Mouse (Mus musculus): Measurements from ENCODE around the gene Epha4.

Gene Epha4

DNA sequence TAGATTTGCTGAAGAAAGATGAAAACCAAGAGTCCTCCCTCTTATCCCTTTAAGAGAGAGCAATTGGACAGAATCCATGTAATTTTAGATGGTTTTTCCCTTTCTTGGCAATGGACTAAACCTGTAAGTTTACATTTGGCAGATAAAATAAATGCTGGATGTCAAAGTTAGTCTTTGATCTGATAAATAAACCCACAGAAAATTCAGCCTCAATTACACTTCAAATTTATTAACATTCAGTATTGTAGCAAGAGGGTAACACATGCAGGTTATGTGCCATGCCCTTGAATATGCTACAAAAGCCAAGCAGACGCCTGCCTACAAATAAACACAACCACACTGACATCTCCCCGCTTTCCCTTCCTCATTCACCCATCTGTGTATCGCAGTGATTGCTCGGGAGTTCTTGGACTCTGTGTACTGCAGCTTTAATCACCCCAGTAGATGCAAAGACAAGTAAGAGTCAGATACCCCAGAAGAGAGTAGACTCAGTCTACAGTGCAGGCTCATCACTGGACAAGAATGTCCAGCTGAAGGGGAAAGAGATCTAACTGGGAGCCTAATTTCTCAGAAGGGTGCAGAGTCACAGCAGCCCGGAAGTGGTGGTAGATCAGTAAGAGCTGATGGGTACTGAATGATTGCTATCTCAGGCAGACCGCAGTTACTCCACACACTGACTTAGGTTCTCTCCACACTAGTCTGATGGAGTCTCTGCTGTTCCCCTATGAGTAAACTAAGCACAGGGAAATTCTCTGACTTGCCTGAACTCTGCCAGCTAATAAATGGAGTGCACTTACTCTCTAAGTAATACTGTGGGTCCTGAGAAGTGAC is 29.9 kb downstream of the Epha4 start:
- no peak for DNase-seq (ENCODE audit: low spot score)

DNA sequence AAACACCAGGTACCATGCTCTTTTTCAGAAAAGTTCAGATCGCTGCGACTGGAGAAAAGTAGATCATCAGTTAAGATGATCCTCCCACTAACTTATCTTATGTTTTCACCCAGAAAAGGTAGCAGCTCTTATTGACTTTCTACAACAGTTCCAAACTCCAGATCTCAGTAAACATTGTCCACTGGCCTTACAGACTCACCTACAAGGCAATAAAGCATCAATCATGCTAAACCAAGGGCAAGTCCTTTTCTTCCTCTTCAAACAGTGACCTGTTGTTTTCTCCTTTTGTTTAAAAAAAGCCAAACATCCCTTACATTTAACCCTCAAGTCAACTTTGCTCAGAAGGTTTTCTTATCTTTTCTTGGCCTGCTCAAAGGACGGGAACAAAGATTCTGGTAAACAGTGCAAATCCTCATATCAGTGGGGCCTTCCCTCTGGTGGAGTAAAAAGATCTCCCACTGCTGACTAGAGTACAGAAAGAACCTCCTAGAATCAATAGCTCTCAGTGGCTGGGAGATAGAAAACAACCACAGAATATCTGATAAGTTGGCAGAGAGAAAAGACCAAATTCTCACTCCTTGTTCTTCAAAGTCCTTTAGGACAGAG is 39.0 kb downstream of the Epha4 start:
- no peak for DNase-seq (ENCODE audit: low spot score)

DNA sequence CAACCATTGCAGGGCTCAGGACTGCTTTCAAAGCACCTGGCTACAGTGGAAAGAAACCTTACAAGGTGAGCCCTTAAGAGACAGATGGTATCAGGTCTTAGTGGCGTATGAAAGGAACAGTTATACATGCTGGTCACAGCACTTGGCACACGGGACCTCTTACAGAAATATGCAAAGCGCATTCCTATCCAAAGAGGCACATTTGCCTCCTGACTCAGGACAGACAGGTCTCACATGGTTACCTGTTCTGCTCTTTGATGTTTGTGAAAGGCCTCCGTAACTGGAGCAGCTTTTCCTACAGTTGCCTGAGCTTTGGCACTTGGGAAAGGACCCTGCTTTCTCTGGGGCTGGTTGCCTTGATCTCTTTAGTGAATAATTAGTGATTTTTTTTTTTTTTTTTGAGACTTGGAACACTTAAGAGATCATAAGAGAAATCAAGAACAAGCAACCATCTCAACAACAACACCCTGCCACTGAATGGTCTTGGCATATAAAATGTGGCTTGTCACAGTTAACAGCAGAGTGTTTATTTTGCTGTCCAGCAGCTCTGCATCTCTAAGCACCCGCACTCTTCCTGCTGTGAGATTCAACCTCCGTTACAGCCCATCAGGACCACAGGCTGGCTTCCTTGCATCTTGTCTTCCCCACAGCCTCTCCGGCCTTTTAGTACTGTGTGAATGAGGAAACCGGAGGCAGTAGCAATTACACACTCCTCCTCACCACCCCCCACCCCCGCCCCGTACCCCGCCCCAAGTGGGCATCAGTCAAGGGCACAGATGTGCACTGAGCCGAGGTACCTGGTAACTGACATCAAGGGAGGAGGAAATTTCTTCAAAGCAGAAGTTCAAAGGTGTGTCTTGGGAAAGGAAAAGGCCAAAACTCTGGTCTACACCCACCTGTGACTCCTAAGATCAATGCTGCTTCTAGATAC is 41.2 kb downstream of the Epha4 start:
- DNase-seq (ENCODE audit: low spot score) = no peak

DNA sequence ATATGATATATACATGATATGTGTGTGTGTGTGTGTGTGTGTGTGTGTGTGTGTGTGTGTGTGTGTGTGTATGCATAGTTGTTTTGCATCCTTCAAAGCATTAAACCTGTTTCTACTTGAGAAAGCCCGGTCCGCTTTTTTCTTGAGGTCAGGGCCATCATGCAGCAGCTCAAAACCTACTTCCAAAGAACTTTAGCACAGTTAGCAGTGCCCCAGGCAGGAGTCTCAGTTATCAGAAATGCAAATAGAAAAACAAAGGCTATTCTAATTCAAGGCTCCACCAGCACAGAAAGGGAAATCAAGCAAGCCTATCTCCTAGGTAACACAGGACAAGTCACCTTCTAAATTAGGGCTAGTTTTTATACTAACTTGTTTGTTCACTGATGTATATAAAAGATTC is 42.3 kb downstream of the Epha4 start:
- DNase-seq (ENCODE audit: low spot score) = no peak

DNA sequence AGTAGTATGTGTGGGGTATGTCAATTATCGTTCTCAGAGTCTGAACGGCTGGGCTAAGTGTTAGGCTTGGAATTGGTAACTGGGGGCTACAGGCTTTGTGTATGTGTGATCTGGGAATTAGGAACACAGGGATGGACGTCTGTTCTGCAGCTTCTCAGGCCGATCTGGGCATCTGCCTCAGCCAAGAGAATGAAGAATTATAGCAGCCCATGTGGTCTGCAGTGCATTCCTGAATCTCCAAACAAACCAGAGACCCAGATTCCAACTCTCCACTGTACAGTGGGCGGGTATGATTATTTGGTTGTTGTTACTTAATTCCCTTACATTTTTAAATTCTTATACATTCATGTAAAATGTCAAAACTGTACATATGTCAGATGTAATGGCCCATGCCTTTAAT is 43.4 kb downstream of the Epha4 start:
- no peak for DNase-seq (ENCODE audit: low spot score)

DNA sequence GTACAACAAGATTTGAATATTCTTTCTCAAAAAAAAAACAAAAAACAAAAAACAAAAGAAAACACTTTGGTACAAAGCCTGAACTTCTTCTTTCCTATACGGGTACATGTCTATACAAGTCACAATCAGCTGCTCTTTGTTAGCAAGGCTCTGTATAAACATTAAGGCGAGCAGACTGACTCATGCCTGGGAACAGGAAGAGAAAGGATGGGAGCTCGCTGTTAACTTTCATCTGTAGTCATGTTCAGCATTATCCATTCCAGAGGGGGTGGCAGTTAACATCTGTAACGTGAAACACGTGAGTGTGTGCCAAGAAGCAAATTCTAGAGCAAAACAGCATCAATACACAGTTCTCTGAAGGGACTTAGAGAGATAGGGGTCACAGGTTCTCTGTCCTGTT is 43.9 kb downstream of the Epha4 start:
- DNase-seq (ENCODE audit: low spot score) = no peak

DNA sequence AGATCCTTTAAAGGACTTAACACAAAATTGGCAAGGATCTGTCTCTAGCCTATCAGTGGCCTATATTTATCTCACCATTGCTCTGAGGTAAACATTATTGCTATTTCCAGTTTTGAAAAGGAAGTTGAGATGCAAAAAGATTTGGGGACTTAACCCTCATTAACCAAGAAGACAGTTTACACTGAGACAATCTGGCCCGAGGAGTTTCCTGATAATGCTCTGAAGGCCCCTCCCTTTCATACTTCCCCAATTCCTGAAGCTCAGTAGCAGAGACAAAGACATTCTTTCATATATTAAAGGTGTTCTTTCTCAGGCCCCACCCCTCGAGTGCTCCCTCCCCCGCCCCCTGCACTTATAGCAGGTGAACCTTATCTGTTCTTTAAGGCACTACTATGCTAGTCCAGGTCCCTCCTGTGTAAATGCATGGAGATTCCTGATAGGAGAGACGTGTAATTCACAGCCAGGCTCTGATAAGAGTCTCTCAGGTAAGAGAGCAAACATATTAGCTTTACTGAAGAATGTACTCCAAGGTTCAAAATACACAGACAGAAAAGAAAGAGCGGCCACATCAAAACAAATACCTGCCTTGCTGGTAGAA is 46.1 kb downstream of the Epha4 start:
- DNase-seq (ENCODE audit: low spot score) = no peak

DNA sequence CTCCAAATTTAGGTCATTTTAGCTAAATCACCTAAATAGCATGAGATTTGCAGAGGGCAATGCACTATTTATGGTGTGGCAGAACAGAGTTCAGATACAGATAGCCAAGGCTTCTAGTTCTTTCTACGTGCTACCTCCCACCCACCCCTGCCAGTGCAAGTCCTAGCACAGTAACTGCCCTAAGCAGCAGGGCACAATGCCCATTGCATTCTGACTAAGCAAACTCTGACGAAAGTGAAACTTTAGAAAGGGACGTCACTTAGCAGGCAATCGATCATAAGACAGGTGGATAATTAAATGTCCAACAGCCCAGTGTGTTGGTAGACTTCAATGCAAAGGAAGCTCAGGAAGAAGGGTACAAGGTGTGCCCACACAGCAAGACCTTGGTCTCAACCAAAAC is 49.4 kb downstream of the Epha4 start:
- DNase-seq (ENCODE audit: low spot score) = no peak

DNA sequence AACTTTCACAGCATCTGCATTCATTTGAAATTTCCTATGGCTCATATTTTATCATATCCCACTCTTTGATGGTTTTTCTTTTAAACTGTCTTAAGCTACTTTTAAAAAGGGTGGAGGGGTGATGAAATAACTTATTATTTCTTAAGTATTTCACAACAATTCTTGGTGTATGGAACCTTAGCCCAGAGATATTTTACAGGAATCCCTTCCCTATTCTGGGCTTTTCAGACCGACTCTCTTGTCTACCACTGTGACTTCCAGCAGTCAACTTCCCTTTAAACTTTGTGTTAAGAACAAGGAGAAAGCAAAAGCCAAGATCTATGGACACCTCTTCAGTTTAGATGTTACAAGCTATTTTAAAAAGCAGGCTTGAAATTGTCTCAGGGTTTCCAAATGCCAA is 50.8 kb downstream of the Epha4 start:
- no peak for DNase-seq (ENCODE audit: low spot score)

DNA sequence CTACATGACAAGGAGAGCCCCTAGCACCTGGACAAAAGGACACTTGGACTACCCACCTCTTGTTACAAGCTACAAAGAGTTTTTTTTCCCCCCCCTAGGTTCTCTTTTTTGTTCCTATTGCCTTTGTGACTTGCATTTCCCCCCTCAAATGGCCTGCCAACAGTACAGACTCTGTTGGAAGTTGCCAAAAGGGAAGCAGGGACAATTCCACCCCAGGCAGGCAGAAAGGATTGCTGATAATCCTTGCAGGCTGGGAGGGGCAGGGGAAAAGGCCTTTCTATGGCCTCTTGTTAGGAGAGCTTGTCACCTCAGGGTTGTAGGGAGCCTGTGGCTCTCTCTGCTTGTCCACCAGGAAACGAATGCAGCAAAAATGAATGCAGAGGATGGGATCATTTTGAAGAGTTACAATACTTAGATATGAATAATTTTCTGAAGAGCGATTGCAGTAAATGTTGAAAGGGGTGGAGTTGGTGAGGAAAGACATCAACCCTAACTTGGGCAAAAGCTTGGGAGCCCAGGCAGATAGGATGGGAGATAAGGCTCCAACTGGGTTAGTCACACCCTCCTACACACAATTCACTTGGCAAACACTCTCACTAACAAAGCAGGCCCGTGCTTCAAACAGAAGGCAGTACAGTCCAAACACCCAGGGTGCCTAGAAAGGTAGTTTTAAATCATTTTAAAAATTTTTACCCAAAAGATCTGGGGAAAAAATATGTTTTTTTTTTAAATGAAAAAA is 52.8 kb downstream of the Epha4 start:
- peak; percentile 61 for DNase-seq (ENCODE audit: low spot score)

DNA sequence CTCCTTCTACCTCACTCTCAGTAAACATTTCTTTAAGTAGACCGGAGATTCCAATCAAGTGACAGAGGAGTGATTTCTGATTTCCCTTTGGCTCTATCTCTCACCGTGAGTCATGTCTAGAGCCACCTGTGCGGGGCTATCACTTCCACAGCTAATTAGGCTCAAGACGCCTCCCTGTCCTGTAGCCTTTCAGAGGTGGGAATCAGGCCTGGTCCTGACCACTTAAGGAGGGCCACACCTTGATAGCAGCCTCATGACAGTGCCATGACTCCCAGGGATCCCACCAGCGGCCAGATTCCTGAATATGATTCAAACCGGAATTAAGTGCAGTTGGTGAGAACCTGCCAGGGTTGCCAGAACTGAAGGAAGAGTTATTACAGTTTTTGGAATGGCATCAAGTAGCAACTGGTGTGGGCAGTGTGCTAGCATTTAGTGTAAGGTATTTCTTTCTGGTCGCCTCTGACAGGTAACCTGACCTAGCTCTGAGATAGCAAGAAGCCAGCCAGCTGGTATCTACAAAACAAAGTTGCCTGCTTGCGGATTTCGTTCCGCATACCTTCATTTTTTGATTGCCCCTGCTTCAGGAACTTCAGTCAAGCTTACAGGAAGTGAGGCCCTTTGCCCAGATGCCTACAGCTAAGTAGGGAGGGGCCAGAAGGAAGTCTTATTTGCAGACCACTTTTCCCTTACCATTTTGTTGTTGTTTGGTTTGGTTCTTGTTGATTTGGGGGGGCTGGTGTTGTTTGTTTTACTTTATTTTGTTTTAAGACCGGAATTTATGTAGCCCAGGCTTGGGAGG is 53.9 kb downstream of the Epha4 start:
- no peak for DNase-seq (ENCODE audit: low spot score)

DNA sequence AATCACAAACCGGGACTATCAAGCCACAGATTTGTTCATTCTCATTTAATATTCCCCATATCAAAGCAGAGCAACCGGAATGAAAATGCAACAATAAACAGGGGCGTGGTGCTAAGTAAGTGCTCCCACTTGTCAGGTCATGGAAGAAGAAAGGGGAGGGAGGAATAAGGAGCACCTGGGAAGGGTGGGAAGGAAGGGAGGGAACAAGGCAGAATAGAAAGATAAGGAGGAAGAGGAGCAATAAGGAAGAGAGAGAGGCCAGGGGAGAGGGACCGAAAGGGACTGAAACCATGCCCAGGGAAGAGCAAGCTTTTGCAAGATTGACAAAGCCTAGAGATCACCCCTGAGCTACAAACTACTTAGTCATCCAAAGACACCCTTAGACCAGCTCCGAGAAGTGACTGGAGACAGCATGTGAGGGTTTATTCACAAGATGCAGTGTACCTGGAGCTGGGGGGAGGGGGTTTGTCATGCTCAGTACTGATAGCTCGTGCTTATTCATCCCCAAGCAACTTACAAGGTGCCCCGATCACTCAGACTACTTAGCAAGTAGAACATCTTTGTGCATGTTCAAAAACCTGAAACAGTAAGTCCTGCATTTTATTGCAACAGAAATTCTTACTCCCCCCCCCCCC is 56.0 kb downstream of the Epha4 start:
- DNase-seq (ENCODE audit: low spot score) = no peak

DNA sequence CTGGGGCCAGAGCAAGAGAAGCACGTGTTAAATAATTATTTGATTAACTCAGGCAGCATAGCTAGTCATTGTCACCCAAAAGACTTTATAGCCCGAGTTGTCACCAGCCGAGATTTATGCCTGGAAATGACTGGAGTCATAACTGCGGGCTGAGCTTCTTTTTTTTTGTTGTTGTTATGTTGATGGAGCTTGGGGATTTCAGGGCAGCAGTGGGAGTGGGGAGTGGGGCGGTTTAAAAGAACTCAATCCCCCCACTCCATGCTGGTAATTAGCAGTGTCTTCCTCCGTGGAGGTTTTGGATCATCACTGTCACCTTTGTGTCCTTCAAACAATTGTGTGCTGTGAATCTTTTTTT is 57.5 kb downstream of the Epha4 start:
- no peak for DNase-seq (ENCODE audit: low spot score)

DNA sequence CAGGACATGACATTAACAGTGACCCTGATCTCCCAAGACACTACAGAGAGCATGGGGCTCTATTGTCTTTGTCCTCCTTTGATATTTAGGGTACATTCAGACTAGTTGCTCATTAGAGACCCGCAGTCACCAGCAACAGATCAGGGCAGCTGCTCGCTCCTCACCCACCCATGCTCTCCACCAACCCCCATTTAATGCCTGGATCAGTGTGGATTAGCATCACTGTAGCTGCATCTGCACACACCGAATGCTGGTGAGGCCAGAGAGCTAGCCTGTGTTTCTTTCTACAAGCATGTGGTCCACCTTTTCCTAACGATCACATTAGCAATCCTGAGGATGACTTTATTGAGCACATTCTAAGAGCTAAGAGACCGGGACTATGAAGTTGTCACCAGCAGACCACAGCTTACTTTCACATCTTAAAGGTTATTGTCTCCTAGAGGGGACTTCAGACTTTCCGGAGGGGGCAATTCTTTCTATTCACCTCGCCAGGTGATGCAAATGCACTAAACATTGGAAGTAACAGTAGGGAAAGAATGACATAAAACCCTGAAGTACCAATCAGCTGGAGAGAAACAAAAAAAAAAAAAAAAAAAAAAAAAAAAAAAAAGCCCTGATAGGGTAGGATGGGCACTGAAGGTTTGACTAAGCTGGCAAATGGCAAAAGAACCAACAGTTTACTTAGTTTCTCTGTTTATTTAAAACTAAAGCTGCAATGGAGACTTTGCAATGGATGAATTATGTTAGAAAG is 58.0 kb downstream of the Epha4 start:
- DNase-seq (ENCODE audit: low spot score) = no peak

DNA sequence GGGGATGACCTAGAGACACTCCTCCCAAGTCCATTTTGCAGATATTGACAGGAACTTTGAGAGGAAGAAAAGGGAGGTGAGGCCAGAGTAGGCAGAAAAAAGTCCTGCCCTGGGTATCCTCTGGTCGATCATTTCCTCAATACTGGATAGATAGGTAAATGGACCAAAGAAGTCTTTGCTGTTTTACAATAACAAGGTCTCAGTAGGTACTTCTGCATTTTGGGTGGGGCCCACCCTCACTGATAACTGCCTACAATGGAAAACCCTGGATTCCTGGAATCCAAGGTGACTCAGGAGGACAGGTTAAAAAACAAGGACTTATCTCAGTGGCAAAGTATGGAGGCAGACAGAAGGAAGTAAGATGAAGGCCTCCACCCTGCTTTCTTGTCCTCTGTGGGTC is 61.1 kb downstream of the Epha4 start:
- DNase-seq (ENCODE audit: low spot score) = no peak

DNA sequence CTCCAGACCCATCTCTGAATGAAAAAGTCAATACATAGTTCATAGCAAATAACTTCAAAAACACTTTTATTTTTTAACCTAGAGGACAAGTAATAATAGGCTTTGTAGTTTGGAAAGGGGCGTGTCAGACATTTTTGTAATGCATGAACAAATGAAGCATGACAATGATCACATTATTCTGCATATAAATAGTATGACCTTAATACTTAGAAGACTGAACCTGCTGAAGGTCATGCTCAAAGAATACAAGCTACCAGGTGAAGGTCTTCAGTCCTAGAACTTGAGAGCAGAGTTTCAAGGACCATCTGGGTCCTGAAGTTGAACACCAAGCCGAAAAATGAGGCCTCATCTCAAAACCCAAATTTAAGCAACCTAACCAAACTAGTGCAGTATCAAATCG is 62.2 kb downstream of the Epha4 start:
- no peak for DNase-seq (ENCODE audit: low spot score)

DNA sequence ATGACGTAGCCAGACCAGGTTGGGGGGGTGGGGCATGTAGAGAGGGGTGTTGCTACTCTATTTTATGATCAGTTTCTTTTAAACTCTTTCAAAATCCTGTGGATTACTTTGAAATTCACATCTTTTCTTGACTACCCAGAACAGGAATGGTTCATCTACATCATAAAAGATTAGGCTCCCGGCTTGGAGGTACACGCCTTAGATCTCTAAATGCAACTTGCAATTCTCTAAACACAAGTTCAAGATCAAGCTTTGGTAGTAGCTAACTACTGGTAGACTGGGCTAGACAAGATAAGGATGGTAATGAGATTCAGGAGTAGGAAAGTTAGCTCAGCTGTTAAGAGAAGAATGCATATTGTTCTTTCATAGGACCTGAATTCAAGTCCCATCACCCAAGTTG is 63.3 kb downstream of the Epha4 start:
- DNase-seq (ENCODE audit: low spot score) = no peak

DNA sequence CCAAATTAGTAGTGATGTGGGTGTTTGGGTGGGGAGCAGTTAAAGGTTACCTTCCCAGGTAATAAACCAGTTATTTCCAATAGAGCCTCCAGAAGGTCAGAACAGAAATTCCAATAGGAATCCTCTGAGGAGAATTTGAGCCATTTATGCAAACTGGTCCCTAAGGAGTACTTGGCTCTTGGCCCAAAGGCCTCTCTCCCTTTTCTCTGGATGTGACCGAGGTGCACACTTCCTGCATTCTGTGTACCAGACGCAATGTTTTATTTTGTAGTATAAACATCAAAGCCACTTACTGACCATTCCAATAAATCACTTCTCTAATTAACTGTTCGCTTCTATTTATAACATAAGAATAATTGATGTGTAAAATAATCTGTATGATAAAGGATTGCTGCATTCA is 64.7 kb downstream of the Epha4 start:
- DNase-seq (ENCODE audit: low spot score) = no peak

DNA sequence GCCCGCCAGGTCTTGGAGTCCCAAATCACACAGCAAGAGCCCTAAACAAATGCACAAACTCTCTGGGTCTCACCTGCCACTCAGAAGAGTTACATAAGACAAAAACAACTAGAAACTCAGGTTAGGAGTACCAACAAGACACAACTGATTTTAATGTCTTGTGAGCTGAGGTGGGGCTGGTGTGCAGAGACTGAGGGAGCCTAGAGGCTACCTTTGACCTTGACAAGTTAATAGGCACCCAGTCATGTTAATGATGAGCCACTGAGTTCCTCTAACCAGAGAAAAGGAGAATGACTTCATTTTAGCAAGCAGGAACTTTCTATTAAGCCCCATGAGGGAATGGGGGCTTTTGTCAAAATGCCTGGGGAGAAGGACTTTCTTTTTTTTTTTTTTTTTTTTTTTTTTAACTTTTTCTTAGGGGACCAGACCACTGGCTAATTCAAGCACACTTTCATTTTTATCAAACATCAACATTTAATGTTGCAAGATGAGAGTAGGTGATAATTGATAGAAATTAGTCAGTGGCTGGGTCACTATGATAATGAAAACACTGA is 67.8 kb downstream of the Epha4 start:
- no peak for DNase-seq (ENCODE audit: low spot score)

Data from lung, postnatal 25 days (tissue).